Mouse (Mus musculus) neural tube, embryonic 12.5 days (tissue): ENCODE results near the gene 1110017D15Rik. TPM values are rescaled to one million over a fixed set of nuclear protein-coding genes. Genes with fewer than 3 reads are reported as not detected.

Experiments
- polyA plus RNA-seq: library from polyadenylated mRNA; unstranded; fragments of >200 nt; fragmentation: Nextera tagmentation; extraction: Ambion mirVana; gene quantifications from 2 replicates; pipeline ENCODE4 v1.2.1, GENCODE M21; 2016

Gene 1110017D15Rik
- polyA plus RNA-seq, 1 experiment from 2014 or later: 3.7 TPM

Other genes starting within 250 kb of the 1110017D15Rik start
- 68.4 and 78.4 TPM in 2 replicates for gene Ubap2, start 242.2 kb downstream of the 1110017D15Rik start, polyA plus RNA-seq
- 75.6 and 76.3 TPM in 2 replicates for gene Dcaf12, start 202.4 kb downstream of the 1110017D15Rik start, polyA plus RNA-seq
- gene Ubap1, start 168.3 kb downstream of the 1110017D15Rik start, polyA plus RNA-seq: 84.6 and 87.7 TPM in 2 replicates
- 10.0 TPM in 2 replicates for gene Kif24, start 52.4 kb downstream of the 1110017D15Rik start, polyA plus RNA-seq
- gene Nudt2, start 52.2 kb downstream of the 1110017D15Rik start, polyA plus RNA-seq: 54.3 and 57.6 TPM in 2 replicates
- 6.4 and 8.9 TPM in 2 replicates for gene AI464131, start 14.3 kb downstream of the 1110017D15Rik start, polyA plus RNA-seq
- 17.4 and 18.3 TPM in 2 replicates for gene Fam219a, start 52.2 kb upstream of the 1110017D15Rik start, polyA plus RNA-seq
- gene Dnaic1, start 52.4 kb upstream of the 1110017D15Rik start, polyA plus RNA-seq: 1.8 and 1.9 TPM in 2 replicates
- 73.6 and 74.1 TPM in 2 replicates for gene Enho, start 123.0 kb upstream of the 1110017D15Rik start, polyA plus RNA-seq
- gene Cntfr, start 179.8 kb upstream of the 1110017D15Rik start, polyA plus RNA-seq: 32.8 and 36.4 TPM in 2 replicates
- 73.3 and 79.5 TPM in 2 replicates for gene Il11ra1, start 182.7 kb upstream of the 1110017D15Rik start, polyA plus RNA-seq
- gene Rpp25l, start 196.2 kb upstream of the 1110017D15Rik start, polyA plus RNA-seq: 65.9 and 66.9 TPM in 2 replicates
- gene Dctn3, start 205.8 kb upstream of the 1110017D15Rik start, polyA plus RNA-seq: 225 and 233 TPM in 2 replicates
- 1.4 and 1.5 TPM in 2 replicates for gene Arid3c, start 213.8 kb upstream of the 1110017D15Rik start, polyA plus RNA-seq
- 25.2 and 27.3 TPM in 2 replicates for gene Galt, start 237.9 kb upstream of the 1110017D15Rik start, polyA plus RNA-seq
- gene Sigmar1, start 238.8 kb upstream of the 1110017D15Rik start, polyA plus RNA-seq: 60.7 and 63.7 TPM in 2 replicates